Mouse (Mus musculus) ES-Bruce4 (cell line): ENCODE results near the gene Cftr. TPM values are rescaled to one million over a fixed set of nuclear protein-coding genes. Genes with fewer than 3 reads are reported as not detected.

Experiments used
- H3K27ac ChIP-seq: 2 replicates; pipeline ENCODE4 v1.5.1; 2012; ENCODE audit warnings: low read length, inconsistent platforms; ENCODE audit not compliant: insufficient read depth
- H3K27me3 ChIP-seq: 2 replicates; pipeline ENCODE4 v1.6.1; 2012; ENCODE audit warnings: mild to moderate bottlenecking, low read length, inconsistent platforms; ENCODE audit not compliant: control insufficient read depth, poor library complexity, insufficient read depth, severe bottlenecking
- H3K36me3 ChIP-seq: 2 replicates; pipeline ENCODE4 v1.6.1; 2012; ENCODE audit warnings: inconsistent platforms, mild to moderate bottlenecking, low read length, moderate library complexity; ENCODE audit not compliant: control insufficient read depth, poor library complexity, insufficient read depth, severe bottlenecking
- H3K4me1 ChIP-seq: one replicate; pipeline ENCODE4 v1.8.1; 2011; ENCODE audit warnings: low read length; ENCODE audit not compliant: control insufficient read depth, insufficient read depth
- H3K4me3 ChIP-seq: 2 replicates; pipeline ENCODE4 v1.5.1; 2011; ENCODE audit warnings: low read depth, mild to moderate bottlenecking, low read length
- H3K9ac ChIP-seq: 2 replicates; pipeline ENCODE4 v1.6.1; 2012; ENCODE audit warnings: low read depth, mild to moderate bottlenecking, inconsistent platforms; ENCODE audit not compliant: poor library complexity, severe bottlenecking
- H3K9me3 ChIP-seq: replicated peaks from 2 replicates; pipeline ENCODE4 v1.6.1; 2012; ENCODE audit warnings: mild to moderate bottlenecking, low read length, inconsistent platforms; ENCODE audit not compliant: control insufficient read depth, poor library complexity, insufficient read depth, severe bottlenecking
- CTCF ChIP-seq: IDR thresholded peaks from one replicate; pipeline ENCODE4 v1.8.1; 2011; ENCODE audit warnings: low read depth, low read length
- EP300 ChIP-seq: IDR thresholded peaks from 2 replicates; pipeline ENCODE4 v1.6.1; 2011; ENCODE audit warnings: low read depth, low read length; ENCODE audit not compliant: insufficient read depth
- POLR2A ChIP-seq: IDR thresholded peaks from one replicate; pipeline ENCODE4 v1.8.1; 2011; ENCODE audit warnings: low read length; ENCODE audit not compliant: insufficient read depth
- polyA plus RNA-seq: library from polyadenylated mRNA; stranded (reverse); fragments of >200 nt; gene quantifications from 2 replicates; pipeline ENCODE4 v1.2.4, GENCODE M21; 2011; ENCODE audit warnings: low read depth; ENCODE audit not compliant: missing spikeins, insufficient read depth, insufficient read length

The Cftr gene
- polyA plus RNA-seq, 1 experiment = not detected

DNA sequence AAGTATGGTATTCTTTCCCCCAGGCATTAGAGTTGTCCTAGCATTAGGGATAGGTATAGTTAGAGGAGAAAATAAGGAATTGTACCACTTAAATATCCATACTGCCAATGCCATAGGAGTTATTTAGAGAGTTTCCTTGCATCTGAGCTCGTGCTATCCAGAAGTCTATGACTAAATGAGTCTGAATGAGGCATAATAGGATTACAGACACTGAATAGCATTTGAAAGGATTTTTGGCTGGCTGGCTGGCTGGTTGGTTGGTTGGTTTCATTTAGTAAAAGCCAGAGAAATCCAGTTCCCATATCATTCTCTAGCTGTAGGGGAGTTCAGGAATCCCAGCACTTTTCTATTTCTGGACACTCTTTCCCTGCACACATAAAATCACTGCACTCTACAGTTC is 76.0 kb downstream of the Cftr start:
- Histone ChIP-seq H3K27ac (no peak overlapping the region), H3K4me3 (no peak overlapping the region), H3K27me3 (no peaks in the 10 kb centered on the region), H3K36me3 (no peaks in the 10 kb centered on the region), H3K9ac (no peak overlapping the region), H3K9me3 (no peaks in the 10 kb centered on the region), H3K4me1 (no peaks in the 10 kb centered on the region)
- TF ChIP-seq CTCF (no peak), EP300 (no peak), POLR2A (no peak)

- Histone ChIP-seq H3K27me3 (no peaks in the 10 kb centered on the region), H3K9me3 (no peaks in the 10 kb centered on the region), H3K36me3 (no peaks in the 10 kb centered on the region), H3K9ac (no peak overlapping the region), H3K27ac (no peak overlapping the region), H3K4me1 (no peaks in the 10 kb centered on the region), H3K4me3 (no peak overlapping the region)
- TF ChIP-seq EP300 = no peak
- TF ChIP-seq CTCF = no peak
- TF ChIP-seq POLR2A = no peak
These were observed 77.5 kb downstream of the Cftr start for GRCm38 (mm10) chr6:18247891-18248463.

DNA sequence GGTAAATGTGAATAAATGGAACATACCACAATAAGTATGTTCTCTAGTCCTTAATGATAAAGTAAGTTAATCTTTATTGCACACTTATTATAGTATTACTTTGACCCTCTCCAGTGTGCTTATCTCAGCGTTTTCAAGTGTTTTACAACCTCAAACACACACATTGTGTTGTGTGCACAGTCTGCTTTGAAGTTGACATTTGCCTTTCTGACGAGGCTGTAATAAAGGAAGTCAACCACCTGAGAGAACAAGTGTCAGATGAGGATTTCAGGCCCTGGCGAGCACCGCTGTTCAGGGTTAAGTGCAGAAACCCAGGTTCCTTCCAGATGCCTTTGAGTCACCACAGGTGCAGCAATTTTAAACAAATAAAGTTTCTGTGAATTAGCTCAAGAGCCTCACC is 78.0 kb downstream of the Cftr start:
- TF ChIP-seq CTCF = no peak
- TF ChIP-seq EP300 = no peak
- TF ChIP-seq POLR2A = no peak

GRCm38 (mm10) chr6:18254586-18254985 is 84.1 kb downstream of the Cftr start:
- Histone ChIP-seq H3K9me3 (no peaks in the 10 kb centered on the region), H3K27me3 (no peaks in the 10 kb centered on the region), H3K27ac (no peak overlapping the region), H3K9ac (no peak overlapping the region), H3K4me1 (no peaks in the 10 kb centered on the region), H3K36me3 (no peaks in the 10 kb centered on the region), H3K4me3 (no peak overlapping the region)
- TF ChIP-seq POLR2A = no peak

More for the DNA sequence above, 78.0 kb downstream of the Cftr start:
- H3K27ac ChIP-seq = no peak overlapping the region
- no peaks in the 10 kb centered on the region for H3K4me1 ChIP-seq
- no peak overlapping the region for H3K9ac ChIP-seq
- H3K27me3 ChIP-seq = no peaks in the 10 kb centered on the region
- no peaks in the 10 kb centered on the region for H3K9me3 ChIP-seq
- no peaks in the 10 kb centered on the region for H3K36me3 ChIP-seq
- no peak overlapping the region for H3K4me3 ChIP-seq

DNA sequence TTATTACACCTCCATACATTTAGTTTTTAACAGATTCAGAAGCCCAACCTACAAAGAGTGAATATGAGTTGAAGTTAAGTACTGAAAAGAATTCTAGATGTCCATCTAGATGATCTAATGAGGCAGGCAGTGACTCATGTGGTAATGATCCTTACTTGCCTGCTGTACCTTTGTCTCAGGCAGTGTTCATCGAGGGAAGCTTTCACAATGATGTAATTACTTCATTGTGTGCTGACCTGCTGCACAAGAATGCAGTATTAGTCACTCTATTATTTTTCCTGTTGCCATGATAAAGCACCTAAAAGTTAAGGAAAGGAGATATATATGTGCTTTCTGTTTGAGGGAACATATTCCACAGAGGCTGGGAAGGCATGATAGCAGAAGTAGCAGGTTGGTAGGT is 100.5 kb downstream of the Cftr start:
- H3K4me1 ChIP-seq = no peaks in the 10 kb centered on the region
- TF ChIP-seq CTCF (no peak), POLR2A (no peak), EP300 (no peak)
- no peaks in the 10 kb centered on the region for H3K36me3 ChIP-seq
- no peak overlapping the region for H3K9ac ChIP-seq
- no peaks in the 10 kb centered on the region for H3K27me3 ChIP-seq
- no peak overlapping the region for H3K4me3 ChIP-seq
- H3K27ac ChIP-seq = no peak overlapping the region
- no peaks in the 10 kb centered on the region for H3K9me3 ChIP-seq

DNA sequence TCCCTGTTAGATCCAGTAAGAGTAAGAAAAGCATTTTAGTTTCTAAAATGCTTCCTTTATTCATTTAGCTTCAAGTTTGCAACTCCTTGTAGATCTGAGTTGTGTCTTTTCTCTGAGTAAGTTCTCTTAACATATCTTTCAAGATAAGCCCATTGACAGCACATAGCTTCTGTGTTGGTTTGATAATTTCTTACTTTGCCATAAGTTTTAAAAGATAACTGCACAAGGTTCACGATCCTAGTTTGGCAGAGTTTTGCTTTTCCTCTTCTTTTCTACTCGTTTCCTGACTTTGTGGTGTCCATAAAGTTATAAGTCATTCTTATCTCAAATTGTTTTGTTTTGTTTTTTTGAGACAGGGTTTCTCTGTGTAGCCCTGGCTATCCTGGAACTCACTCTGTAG is 130.3 kb downstream of the Cftr start:
- H3K27me3 ChIP-seq = no peaks in the 10 kb centered on the region
- no peak overlapping the region for H3K27ac ChIP-seq
- H3K9me3 ChIP-seq = no peaks in the 10 kb centered on the region
- no peaks in the 10 kb centered on the region for H3K36me3 ChIP-seq
- H3K9ac ChIP-seq = no peak overlapping the region
- no peaks in the 10 kb centered on the region for H3K4me1 ChIP-seq
- H3K4me3 ChIP-seq = no peak overlapping the region
- TF ChIP-seq CTCF (no peak), POLR2A (no peak), EP300 (no peak)
